Mouse (Mus musculus) urinary bladder, postnatal 36 days (tissue): ENCODE data around the gene Wdr18.

ENCODE experiments used
- DNase-seq, 2 experiments: peaks; one replicate each; pipeline ENCODE4 v3.0.0; 2022; ENCODE audit warnings: low spot score in 2 of 2, mixed read lengths in 1 of 2

Gene Wdr18

DNA sequence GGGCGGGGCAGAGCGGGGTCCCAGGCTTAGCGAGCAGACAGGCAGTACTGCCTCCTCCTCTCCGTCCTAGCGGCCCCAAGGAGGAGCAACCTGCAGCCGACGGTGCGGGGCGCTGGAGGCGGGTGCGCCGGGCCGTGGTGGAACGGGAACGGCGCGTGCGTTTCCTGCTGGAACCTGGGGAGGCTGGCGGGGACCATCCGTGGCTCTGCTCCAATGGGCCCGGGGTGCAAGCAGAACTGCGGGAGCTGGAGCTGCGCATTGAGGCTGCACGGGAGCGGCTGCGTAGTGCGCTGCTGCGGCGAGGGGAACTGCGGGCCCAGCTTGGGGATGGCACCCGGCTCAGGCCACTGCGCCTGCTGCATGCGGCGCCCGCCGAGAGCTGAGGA, 16.8 kb downstream of the Wdr18 start:
- no peak for DNase-seq

- DNase-seq = no peak
Observed at GRCm38 (mm10) chr10:79977324-79977723, 17.4 kb downstream of the Wdr18 start.

GRCm38 (mm10) chr10:79978061-79978460, 18.1 kb downstream of the Wdr18 start:
- no peak for DNase-seq

DNA sequence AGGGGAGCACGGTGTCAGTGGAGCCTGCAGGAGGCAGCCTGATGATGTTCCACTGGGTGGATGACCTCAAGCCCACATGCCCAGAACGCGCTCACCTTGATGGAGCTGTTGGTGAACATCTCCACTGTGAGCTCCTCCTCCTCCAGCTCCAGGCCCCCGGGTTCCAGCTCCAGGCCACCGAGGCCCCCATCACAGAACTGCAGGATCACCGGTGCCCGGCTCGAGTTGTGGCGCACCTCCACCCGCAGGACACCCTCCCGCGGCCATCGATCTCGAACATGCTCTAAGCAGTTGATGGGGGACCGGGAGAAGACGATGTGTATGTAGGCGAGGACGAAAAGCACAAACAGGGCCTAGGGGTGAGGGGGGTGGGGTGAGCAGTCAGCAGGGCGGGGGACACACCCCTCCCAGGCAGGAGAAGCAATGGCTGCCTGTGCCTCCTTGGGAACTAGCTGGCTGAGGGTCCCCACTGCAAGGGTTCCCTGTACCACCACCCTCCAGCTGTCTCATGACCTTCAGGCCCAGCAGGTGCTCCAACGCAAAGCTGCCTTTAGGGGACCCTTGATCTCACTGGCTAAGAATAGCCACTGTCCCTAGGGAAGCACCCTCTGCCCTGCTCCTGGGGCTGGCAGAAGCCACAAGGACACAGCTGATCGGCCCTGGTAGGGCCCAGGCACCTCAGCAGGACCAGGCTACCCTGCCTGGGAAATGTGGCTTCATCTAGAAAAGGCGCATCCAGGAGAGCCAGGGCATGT, 19.6 kb downstream of the Wdr18 start:
- no peak for DNase-seq

GRCm38 (mm10) chr10:79983205-79983604, 23.3 kb downstream of the Wdr18 start:
- no peak for DNase-seq

DNA sequence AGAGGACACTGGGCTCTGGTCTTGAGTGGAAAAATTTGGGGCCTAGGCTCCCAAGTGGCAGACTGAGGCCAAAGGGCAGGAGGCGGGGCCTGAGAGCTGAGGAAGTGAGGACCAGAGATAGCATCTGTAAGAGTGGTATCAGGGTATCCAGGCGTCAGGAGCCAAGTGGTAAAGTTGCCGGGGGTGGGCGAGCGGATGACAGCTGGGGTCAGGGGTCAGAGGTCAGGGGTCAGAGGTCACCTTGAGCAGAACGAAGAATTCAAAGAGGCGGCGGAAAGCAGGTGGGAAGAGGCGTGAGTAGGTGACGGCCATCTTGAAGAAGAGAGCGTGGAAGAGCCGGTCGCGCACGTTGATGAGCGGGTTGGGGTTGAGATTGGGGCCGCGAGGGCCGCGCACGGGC, 23.7 kb downstream of the Wdr18 start:
- DNase-seq = peak; percentile 43 to 70

DNA sequence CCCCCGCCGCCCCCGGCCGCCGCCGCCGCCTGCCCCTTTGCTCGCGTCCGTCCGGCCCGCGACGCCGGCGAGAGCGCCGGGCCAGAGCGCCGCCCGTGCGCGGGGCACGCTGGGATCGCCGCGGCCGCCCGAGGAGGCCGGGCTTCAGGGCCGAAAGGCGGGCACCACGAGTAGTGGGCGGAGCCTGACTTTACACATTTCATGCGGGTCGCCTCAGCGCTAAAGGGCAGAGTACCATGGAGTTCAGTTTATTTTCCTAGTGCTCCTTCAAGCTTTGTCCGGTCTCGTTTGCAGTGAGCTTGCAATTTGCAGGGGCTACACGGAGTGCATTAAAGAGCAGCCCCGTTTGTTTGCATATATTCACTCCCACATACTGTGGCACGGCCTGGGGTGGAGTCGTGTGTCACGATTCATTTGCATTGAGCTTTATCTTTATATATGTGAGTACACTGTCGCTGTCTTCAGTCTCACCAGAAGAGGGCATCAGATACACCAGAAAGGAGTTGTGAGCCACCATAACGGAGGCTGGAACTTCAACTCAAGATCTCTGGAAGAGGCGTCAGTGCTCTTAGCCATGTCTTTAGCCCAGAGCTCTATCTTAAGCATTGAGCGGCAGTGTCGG, 24.4 kb downstream of the Wdr18 start, which contains the start of gene Tmem259:
Gene Tmem259, minus strand, starts transcription at position 136 of the 622 bp plus-strand sequence.
- DNase-seq = peak; percentile 85

GRCm38 (mm10) chr10:79984871-79985270, 24.9 kb downstream of the Wdr18 start:
- peak; percentile 91 to 95 for DNase-seq

DNA sequence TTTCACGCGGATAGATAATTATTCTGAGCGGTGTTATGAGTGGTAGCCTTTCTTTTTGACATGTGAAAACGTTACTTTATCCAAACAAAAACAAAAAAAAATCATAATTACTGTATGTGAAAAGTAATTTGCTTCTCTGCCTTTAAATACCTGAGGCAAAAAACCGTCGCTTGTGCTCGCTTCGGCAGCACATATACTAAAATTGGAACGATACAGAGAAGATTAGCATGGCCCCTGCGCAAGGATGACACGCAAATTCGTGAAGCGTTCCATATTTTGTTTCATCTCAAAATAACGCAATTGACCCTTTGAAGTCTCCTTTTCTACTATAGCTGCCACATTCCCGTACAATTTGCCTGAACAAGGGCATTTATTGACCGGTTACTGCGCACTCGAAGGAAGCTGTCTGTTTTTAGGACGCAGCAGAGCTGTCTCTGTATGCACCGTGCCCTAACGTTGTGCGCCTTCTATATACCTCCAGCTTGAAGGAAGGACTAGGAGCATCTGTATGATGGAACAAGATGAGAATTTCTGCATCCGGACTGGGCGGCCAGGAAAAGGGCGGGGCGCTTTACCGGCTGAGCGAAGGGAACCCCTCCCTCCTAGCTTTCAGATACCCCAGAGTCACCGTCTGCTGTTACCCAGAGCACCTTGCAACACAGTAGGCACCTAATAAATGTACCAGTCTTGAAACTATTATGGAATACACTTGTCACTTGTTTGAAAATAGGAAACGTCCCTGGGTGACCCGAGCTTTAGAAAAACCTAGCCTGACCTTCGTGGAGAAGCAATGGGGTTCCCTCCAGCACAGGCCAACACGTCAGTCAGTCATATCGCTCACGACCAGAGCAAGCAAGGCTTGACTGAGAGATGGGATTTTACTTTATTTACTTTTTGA, 25.6 kb downstream of the Wdr18 start:
- DNase-seq = peak; percentile 48 to 57

DNA sequence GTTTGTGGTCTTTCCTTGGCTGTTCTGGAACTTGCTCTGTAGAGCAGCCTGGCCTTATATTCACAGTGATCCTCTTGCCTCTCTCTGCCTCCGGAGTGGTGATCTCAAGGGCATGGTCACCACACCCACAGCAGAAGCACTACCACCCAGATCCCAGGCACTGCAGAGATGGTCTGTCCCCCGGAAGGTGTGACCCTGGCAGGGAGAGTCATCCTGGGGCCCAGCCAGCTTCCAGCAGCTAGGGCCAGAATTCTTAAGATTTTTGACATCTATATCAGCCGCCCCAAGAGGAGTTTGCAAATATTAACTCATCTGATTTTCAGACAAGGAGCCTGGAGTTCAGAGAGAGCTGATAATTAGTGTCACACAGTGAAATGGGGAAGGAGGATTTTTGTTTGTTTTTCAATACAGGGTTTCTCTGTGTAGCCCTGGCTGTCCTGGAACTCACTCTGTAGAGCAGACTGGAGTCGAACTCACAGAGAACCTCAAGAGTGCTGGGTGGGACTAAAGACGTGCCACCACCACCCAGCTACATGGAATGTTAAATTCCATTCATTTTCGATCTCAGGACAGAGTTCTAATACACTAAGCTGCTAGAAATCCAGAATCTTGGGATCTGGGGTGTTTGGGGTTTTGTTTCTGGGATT, 26.4 kb downstream of the Wdr18 start:
- peak in 1 of 2 experiments; percentile 44 for DNase-seq

DNA sequence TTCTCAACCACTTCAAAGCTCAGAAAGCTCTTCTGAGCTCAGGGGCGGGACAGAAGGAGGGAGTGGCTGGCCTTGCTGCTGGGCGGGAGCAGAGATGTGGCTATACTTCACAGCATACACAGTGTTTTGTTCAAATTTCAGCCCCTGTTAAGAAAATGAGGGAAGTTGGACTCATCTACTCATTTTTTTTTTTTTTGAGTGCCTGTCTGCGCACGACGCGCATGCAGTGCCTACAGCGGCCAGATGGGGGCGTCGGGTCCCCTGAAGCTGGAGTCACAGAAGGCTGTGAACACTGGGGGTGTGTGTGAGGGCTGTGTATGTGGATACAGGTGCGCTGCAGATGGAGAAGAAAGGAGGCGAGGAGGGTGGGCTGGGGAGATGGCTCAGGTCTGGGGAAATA, 27.0 kb downstream of the Wdr18 start:
- DNase-seq = peak; percentile 78 to 82

- no peak for DNase-seq
Observed at GRCm38 (mm10) chr10:79987771-79988505, 28.0 kb downstream of the Wdr18 start.

GRCm38 (mm10) chr10:79988506-79989271, 28.7 kb downstream of the Wdr18 start, which contains the start of gene Cnn2:
Gene Cnn2, plus strand, starts transcription at chr10:79988584.
- DNase-seq = peak in 1 of 2 experiments; percentile 62

DNA sequence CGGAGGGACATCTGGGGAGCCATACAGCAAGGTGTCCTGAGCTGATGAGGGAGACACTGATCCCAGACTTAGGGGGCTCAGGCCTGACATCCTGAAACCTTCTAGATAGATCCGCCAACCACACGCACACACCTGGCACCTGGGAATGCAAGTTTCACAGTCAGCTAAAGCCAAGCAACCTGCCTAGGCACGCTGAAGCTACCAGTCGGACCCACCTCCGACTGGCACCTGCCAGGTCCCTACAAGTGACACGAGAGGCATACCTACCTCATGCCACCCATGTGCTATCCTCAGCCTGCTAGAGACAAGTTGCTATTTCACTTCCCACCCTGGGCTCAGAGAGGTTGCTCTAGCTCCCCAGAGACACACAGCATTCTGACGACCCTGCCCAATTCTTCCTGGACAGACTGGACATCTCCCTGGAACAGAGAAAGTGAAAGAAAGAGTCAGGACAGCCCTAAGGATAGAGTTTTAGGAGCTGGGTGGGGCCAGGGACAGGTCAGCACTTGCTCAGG, 29.4 kb downstream of the Wdr18 start:
- no peak for DNase-seq

- no peak for DNase-seq
Observed at GRCm38 (mm10) chr10:79989870-79990269, 29.9 kb downstream of the Wdr18 start.

GRCm38 (mm10) chr10:79991099-79991498, 31.1 kb downstream of the Wdr18 start:
- DNase-seq = no peak

DNA sequence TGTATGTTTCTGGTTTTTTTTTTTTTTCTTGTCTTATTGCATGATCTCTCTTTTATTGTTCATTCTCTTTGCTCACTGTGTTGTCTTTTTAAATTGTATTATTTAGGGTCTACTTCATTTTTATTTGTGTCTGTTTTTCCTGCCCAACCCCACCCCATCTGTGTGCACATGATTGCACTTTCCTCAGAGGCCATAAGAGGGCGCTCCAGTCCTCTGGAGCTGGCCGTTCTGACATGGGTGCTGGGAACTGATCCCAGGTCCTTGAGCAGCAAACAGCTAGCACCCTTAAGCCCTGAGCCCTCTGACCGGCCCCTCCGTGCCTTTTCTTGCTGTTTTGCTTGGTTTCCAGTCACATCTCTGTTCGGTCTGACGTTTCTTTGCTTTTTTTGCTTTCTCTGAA, 31.6 kb downstream of the Wdr18 start:
- DNase-seq = no peak

GRCm38 (mm10) chr10:79994397-79995115, 34.6 kb downstream of the Wdr18 start:
- DNase-seq = no peak

- DNase-seq = no peak
Observed at GRCm38 (mm10) chr10:79995636-79996035, 35.7 kb downstream of the Wdr18 start.
